Comparison of ENCODE assay signal across 13 mouse cellular contexts in the genomic region with DNA sequence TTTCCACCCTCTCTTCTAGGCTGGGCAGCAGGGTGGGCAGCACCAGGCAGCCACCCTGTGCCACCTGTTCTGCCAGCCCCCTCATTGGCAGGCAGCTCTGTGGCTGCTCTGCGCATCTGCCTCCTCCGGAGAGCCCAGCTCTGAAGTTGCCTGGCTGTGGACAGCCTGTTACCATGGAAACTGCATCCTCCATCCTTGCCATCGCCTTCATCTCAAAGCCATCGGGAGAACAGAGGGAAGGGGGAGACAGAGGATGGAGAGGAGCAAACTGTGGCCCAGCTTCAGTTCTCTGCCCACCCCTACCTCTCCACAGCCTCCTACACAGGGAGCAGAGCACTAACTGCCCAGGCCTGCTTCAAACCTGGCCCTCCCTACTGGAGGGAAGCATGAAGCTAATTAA. TPM values are rescaled to one million over a fixed set of nuclear protein-coding genes. Genes with fewer than 3 reads are reported as not detected.
DNase-seq lines count a peak whose midpoint lies in the region; ATAC-seq lines count a peak whose summit lies in the region.
"Had no signal": no experiment of that assay in that cellular context is flagged by ENCODE, and none has a peak within 500 bp of the region (broad histone marks: within the 10 kb centered on the region; RNA-seq: fewer than 3 reads in every experiment).

No protein-coding gene starts in this region.

- ATAC-seq in neural tube, embryonic 12.5 days (ENCODE audit: low FRiP score, low read depth): peak; percentile 70
- ATAC-seq in midbrain, embryonic 13.5 days: peak; percentile 91
- ATAC-seq: inflammation-experienced regulatory T-cells, adult 6 months had no signal

- peaks cover 15% of the 10 kb centered on the region for H3K4me1 ChIP-seq in neural tube, embryonic 12.5 days
- peaks cover 35% of the 10 kb centered on the region for H3K4me1 ChIP-seq in midbrain, embryonic 13.5 days (replicated peaks)
- H3K4me1 ChIP-seq: embryonic facial prominence, embryonic 13.5 days; lung, embryonic 15.5 days had no signal

- H3K9ac ChIP-seq in neural tube, embryonic 12.5 days: no peak overlapping the region
- no peak overlapping the region for H3K9ac ChIP-seq in midbrain, embryonic 13.5 days (replicated peaks)
- H3K9ac ChIP-seq: embryonic facial prominence, embryonic 13.5 days; lung, embryonic 15.5 days had no signal

- peak overlapping the region; percentile 21; the same call in 1 of the 2 replicates for H3K27ac ChIP-seq in neural tube, embryonic 12.5 days
- peak overlapping the region; percentile 91 for H3K27ac ChIP-seq in midbrain, embryonic 13.5 days
- H3K27ac ChIP-seq: embryonic facial prominence, embryonic 13.5 days; heart, adult 2 months; lung, embryonic 15.5 days had no signal

- H3K4me3 ChIP-seq in neural tube, embryonic 12.5 days: no peak overlapping the region
- H3K4me3 ChIP-seq in midbrain, embryonic 13.5 days (replicated peaks): no peak overlapping the region
- H3K4me3 ChIP-seq: embryonic facial prominence, embryonic 13.5 days; heart, adult 2 months; lung, embryonic 15.5 days had no signal

- WGBS in neural tube, embryonic 12.5 days: 44% methylated on average over 4 of the region's 4 CpGs
- WGBS in midbrain, embryonic 13.5 days: 15% methylated on average over 4 of the region's 4 CpGs

- peaks cover 25% of the 10 kb centered on the region; the same call in 1 of the 2 replicates for H3K36me3 ChIP-seq in neural tube, embryonic 12.5 days
- H3K36me3 ChIP-seq in midbrain, embryonic 13.5 days: peaks cover 43% of the 10 kb centered on the region

- no peaks in the 10 kb centered on the region for H3K9me3 ChIP-seq in neural tube, embryonic 12.5 days
- no peaks in the 10 kb centered on the region for H3K9me3 ChIP-seq in midbrain, embryonic 13.5 days
- H3K9me3 ChIP-seq: embryonic facial prominence, embryonic 13.5 days; lung, embryonic 15.5 days had no signal

- H3K4me2 ChIP-seq in neural tube, embryonic 12.5 days (replicated peaks): peak overlapping the region; percentile 7; the same call in 1 of the 2 replicates
- no peak overlapping the region for H3K4me2 ChIP-seq in midbrain, embryonic 13.5 days (replicated peaks)
- H3K4me2 ChIP-seq: embryonic facial prominence, embryonic 13.5 days; lung, embryonic 15.5 days had no signal

- DNase-seq in neural tube, embryonic 10.5 days (ENCODE audit: extremely low spot score, low spot score): no peak
- peak; percentile 74 to 79 for DNase-seq in layer of hippocampus, adult 8-10 months (ENCODE audit: low spot score in 2 of 2)
- peak; percentile 93 for DNase-seq in telencephalon, adult 2 months (ENCODE audit: low read depth, low spot score)
- no peak for DNase-seq in adipocyte (ENCODE audit: low spot score)
- DNase-seq in urinary bladder, postnatal 10 days (ENCODE audit: low spot score): no peak
- no peak for DNase-seq in spleen, postnatal 4 days (ENCODE audit: low spot score in 2 of 2)
- DNase-seq: heart, adult 2 months had no signal

- no peaks in the 10 kb centered on the region for H3K27me3 ChIP-seq in neural tube, embryonic 12.5 days (replicated peaks)
- H3K27me3 ChIP-seq in midbrain, embryonic 13.5 days: no peaks in the 10 kb centered on the region
- H3K27me3 ChIP-seq: embryonic facial prominence, embryonic 13.5 days; lung, embryonic 15.5 days had no signal

RNA-seq across cellular contexts. Expression of a gene that starts 8.6 kb away (rescaled TPM):
- polyA plus RNA-seq in neural tube, embryonic 12.5 days (2016; fragmentation: Nextera tagmentation; extraction: Ambion mirVana): 9.2 and 11.8 TPM in 2 replicates
- total RNA-seq in layer of hippocampus, adult 8-10 months (2022): 10 to 100 TPM; 56.9 to 66.6 (median 59.3) TPM
- 7.7 and 9.6 TPM in 2 replicates for polyA plus RNA-seq in midbrain, embryonic 13.5 days (2015; fragmentation: Nextera tagmentation; extraction: Ambion mirVana)
- total RNA-seq: heart, adult 2 months had no signal
- polyA plus RNA-seq: heart, adult 2 months; inflammation-experienced regulatory T-cells, adult 6 months had no signal

RNA-seq across cellular contexts. Expression of a gene that starts 21.3 kb away (rescaled TPM):
- polyA plus RNA-seq in neural tube, embryonic 12.5 days (2016; fragmentation: Nextera tagmentation; extraction: Ambion mirVana): 35.1 and 38.4 TPM in 2 replicates
- total RNA-seq in layer of hippocampus, adult 8-10 months (2022): 100 to 1,000 TPM in 1 of 4 experiments, 10 to 100 TPM in 3; 82.1 to 103 (median 92.2) TPM
- polyA plus RNA-seq in midbrain, embryonic 13.5 days (2015; fragmentation: Nextera tagmentation; extraction: Ambion mirVana): 36.8 and 36.9 TPM in 2 replicates

RNA-seq across cellular contexts. Expression of a gene that starts 38.1 kb away (rescaled TPM):
- polyA plus RNA-seq in neural tube, embryonic 12.5 days (2016; fragmentation: Nextera tagmentation; extraction: Ambion mirVana): not detected in 2 replicates
- total RNA-seq in layer of hippocampus, adult 8-10 months (2022): not detected
- not detected in 2 replicates for polyA plus RNA-seq in midbrain, embryonic 13.5 days (2015; fragmentation: Nextera tagmentation; extraction: Ambion mirVana)
- total RNA-seq: heart, adult 2 months; layer of hippocampus, postnatal 36 days had no signal
- polyA plus RNA-seq: embryonic facial prominence, embryonic 13.5 days; heart, adult 2 months; inflammation-experienced regulatory T-cells, adult 6 months; lung, embryonic 15.5 days had no signal

Comparison
In these comparisons a context has a peak if more than half of its experiments do, and no peak if none do; other contexts are left out.
1. DNase-seq: peak in layer of hippocampus, adult 8-10 months (2 of 2) and telencephalon, adult 2 months (single experiment); none in neural tube, embryonic 10.5 days (single experiment), adipocyte (single experiment), urinary bladder, postnatal 10 days (single experiment) and spleen, postnatal 4 days (0 of 2).